Mouse (Mus musculus): Measurements from ENCODE around the gene Anks1b. TPM values are rescaled to one million over a fixed set of nuclear protein-coding genes. Genes with fewer than 3 reads are reported as not detected.

Anks1b gene
- polyA plus RNA-seq, 1 experiment from 2014 or later: 1.9 TPM

DNA sequence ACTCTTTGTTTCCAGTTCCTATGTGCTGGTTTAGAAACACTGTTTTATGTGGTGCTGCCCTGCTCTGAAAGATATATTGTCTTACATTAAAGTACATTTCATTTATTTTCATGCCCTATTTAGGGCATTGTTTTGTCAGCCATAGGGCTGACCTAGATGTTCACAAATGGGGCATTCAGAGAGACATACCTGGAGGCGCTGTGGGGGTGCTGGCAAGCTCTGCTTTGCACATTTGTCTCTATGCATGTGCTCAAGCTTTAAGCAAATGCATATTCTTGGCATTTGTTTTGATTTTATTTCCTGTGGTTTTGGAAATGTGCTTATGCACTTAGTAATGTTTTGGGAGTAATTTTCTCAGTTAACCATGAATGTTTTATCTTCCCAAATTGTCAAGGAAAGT lies 43.8 kb downstream of the Anks1b start:
- Histone ChIP-seq H3K4me2 (replicated peaks; ENCODE audit: low read depth) (no peak overlapping the region), H3K9ac (ENCODE audit: low read depth, low read length) (no peak overlapping the region), H3K36me3 (ENCODE audit: control insufficient read depth, insufficient read depth) (no peaks in the 10 kb centered on the region), H3K4me1 (replicated peaks; ENCODE audit: control insufficient read depth, insufficient read depth, low read length) (no peaks in the 10 kb centered on the region), H3K9me3 (ENCODE audit: control insufficient read depth) (no peaks in the 10 kb centered on the region), H3K27me3 (replicated peaks; ENCODE audit: control insufficient read depth, insufficient read depth, low read length) (no peaks in the 10 kb centered on the region), H3K27ac (ENCODE audit: low read depth, low read length) (no peak overlapping the region), H3K4me3 (ENCODE audit: low read depth, low read length) (no peak overlapping the region)
- ATAC-seq: no peak
- 78% methylated on average over 1 of the region's 1 CpGs for WGBS
- TF ChIP-seq CTCF (IDR thresholded peaks at IDR 0.05; ENCODE audit: low read depth): no peak

DNA sequence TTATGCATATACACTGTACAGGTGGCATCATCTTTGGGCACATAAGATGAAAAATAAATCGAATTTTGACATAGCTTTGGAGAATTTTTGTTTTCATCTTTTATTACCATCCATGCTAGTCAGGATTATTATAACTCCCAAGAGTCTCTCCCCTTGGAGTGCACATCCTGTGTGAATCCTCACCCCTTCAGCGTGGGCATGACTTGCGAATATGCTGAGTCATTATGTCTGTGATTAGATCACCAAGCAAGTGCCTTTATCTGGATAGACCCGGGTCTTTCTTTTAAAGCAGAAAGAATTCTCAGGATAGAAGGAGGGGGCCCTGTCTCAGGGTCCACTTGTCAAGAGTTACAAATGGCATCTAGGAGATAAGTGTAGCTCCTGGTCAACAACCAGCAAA lies 48.7 kb downstream of the Anks1b start:
- no peaks in the 10 kb centered on the region for H3K36me3 ChIP-seq (ENCODE audit: control insufficient read depth, insufficient read depth)
- H3K27ac ChIP-seq (ENCODE audit: low read depth, low read length): no peak overlapping the region
- no peak for ATAC-seq
- TF ChIP-seq CTCF (IDR thresholded peaks at IDR 0.05; ENCODE audit: low read depth): no peak
- no peak overlapping the region for H3K9ac ChIP-seq (ENCODE audit: low read depth, low read length)
- H3K4me3 ChIP-seq (ENCODE audit: low read depth, low read length): no peak overlapping the region
- H3K4me1 ChIP-seq (replicated peaks; ENCODE audit: control insufficient read depth, insufficient read depth, low read length): no peaks in the 10 kb centered on the region
- WGBS: 78% methylated on average over 4 of the region's 4 CpGs
- no peaks in the 10 kb centered on the region for H3K27me3 ChIP-seq (replicated peaks; ENCODE audit: control insufficient read depth, insufficient read depth, low read length)
- peaks cover 9% of the 10 kb centered on the region; the same call in 1 of the 2 replicates for H3K9me3 ChIP-seq (ENCODE audit: control insufficient read depth)
- H3K4me2 ChIP-seq (replicated peaks; ENCODE audit: low read depth): no peak overlapping the region

GRCm38 (mm10) chr10:89942180-89942579 lies 68.9 kb downstream of the Anks1b start:
- 61% methylated on average over 4 of the region's 4 CpGs for WGBS
- no peak overlapping the region for H3K27ac ChIP-seq (ENCODE audit: low read depth, low read length)
- no peak for TF ChIP-seq CTCF (IDR thresholded peaks at IDR 0.05; ENCODE audit: low read depth)

GRCm38 (mm10) chr10:89946636-89947349 lies 73.5 kb downstream of the Anks1b start:
- Histone ChIP-seq H3K27ac (ENCODE audit: low read depth, low read length) (no peak overlapping the region), H3K36me3 (ENCODE audit: control insufficient read depth, insufficient read depth) (no peaks in the 10 kb centered on the region), H3K27me3 (replicated peaks; ENCODE audit: control insufficient read depth, insufficient read depth, low read length) (no peaks in the 10 kb centered on the region), H3K4me1 (replicated peaks; ENCODE audit: control insufficient read depth, insufficient read depth, low read length) (no peaks in the 10 kb centered on the region), H3K4me2 (replicated peaks; ENCODE audit: low read depth) (no peak overlapping the region), H3K9ac (ENCODE audit: low read depth, low read length) (no peak overlapping the region), H3K4me3 (ENCODE audit: low read depth, low read length) (no peak overlapping the region), H3K9me3 (ENCODE audit: control insufficient read depth) (no peaks in the 10 kb centered on the region)
- WGBS: 54% methylated on average over 1 of the region's 1 CpGs
- peak; percentile 67 for ATAC-seq
- TF ChIP-seq CTCF (IDR thresholded peaks at IDR 0.05; ENCODE audit: low read depth): no peak

More at GRCm38 (mm10) chr10:89942180-89942579, 68.9 kb downstream of the Anks1b start:
- Histone ChIP-seq H3K36me3 (ENCODE audit: control insufficient read depth, insufficient read depth) (no peaks in the 10 kb centered on the region), H3K4me1 (replicated peaks; ENCODE audit: control insufficient read depth, insufficient read depth, low read length) (no peaks in the 10 kb centered on the region), H3K9me3 (ENCODE audit: control insufficient read depth) (no peaks in the 10 kb centered on the region), H3K4me2 (replicated peaks; ENCODE audit: low read depth) (no peak overlapping the region), H3K27me3 (replicated peaks; ENCODE audit: control insufficient read depth, insufficient read depth, low read length) (no peaks in the 10 kb centered on the region), H3K4me3 (ENCODE audit: low read depth, low read length) (no peak overlapping the region), H3K9ac (ENCODE audit: low read depth, low read length) (no peak overlapping the region)
- no peak; the same call in 1 of the 2 replicates for ATAC-seq

DNA sequence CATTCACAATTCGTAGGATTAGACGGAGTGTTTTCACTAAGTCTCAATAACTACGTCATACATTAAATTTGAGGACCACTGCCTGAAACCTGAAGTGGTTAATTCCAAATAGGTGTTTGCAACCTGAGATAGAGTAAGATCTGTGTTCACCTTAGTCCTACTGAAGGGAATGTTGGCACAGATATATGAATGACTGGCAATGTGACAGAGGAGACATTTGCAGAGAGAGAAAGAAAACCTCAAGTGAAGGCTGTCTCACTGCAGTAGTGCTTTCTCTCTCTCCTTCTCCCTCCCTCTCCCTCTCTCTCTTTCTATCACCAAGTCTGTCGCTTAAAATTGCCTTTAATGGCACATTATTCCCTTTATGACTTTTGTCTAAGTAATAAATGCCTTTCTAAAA lies 101.1 kb downstream of the Anks1b start:
- H3K4me3 ChIP-seq (ENCODE audit: low read depth, low read length): no peak overlapping the region
- TF ChIP-seq CTCF (IDR thresholded peaks at IDR 0.05; ENCODE audit: low read depth): no peak
- no peak for ATAC-seq
- WGBS: 85% methylated on average over 4 of the region's 4 CpGs
- H3K4me2 ChIP-seq (replicated peaks; ENCODE audit: low read depth): no peak overlapping the region
- no peak overlapping the region for H3K27ac ChIP-seq (ENCODE audit: low read depth, low read length)
- no peaks in the 10 kb centered on the region for H3K27me3 ChIP-seq (replicated peaks; ENCODE audit: control insufficient read depth, insufficient read depth, low read length)
- H3K9ac ChIP-seq (ENCODE audit: low read depth, low read length): no peak overlapping the region
- H3K4me1 ChIP-seq (replicated peaks; ENCODE audit: control insufficient read depth, insufficient read depth, low read length): no peaks in the 10 kb centered on the region
- no peaks in the 10 kb centered on the region for H3K36me3 ChIP-seq (ENCODE audit: control insufficient read depth, insufficient read depth)
- H3K9me3 ChIP-seq (ENCODE audit: control insufficient read depth): no peaks in the 10 kb centered on the region

GRCm38 (mm10) chr10:89975431-89975841 lies 102.1 kb downstream of the Anks1b start:
- no peak for ATAC-seq
- Histone ChIP-seq H3K27me3 (replicated peaks; ENCODE audit: control insufficient read depth, insufficient read depth, low read length) (no peaks in the 10 kb centered on the region), H3K4me3 (ENCODE audit: low read depth, low read length) (no peak overlapping the region), H3K9ac (ENCODE audit: low read depth, low read length) (no peak overlapping the region), H3K27ac (ENCODE audit: low read depth, low read length) (no peak overlapping the region), H3K9me3 (ENCODE audit: control insufficient read depth) (no peaks in the 10 kb centered on the region), H3K4me1 (replicated peaks; ENCODE audit: control insufficient read depth, insufficient read depth, low read length) (no peaks in the 10 kb centered on the region), H3K4me2 (replicated peaks; ENCODE audit: low read depth) (no peak overlapping the region), H3K36me3 (ENCODE audit: control insufficient read depth, insufficient read depth) (no peaks in the 10 kb centered on the region)
- WGBS: 71% methylated on average over 3 of the region's 3 CpGs
- peak; percentile 48; the same call in 1 of the 2 replicates for TF ChIP-seq CTCF (IDR thresholded peaks at IDR 0.05; ENCODE audit: low read depth)

All from intestine, postnatal 0 days (tissue).